9 mouse cellular contexts compared by ENCODE assay signal in genomic region chr4:117323515-117324344, GRCm38 (mm10).
A peak's percentile ranks its signal among the peaks of the same experiment; 100 is the strongest.
DNase-seq lines count a peak whose midpoint lies in the region; ATAC-seq and TF ChIP-seq lines count a peak whose summit lies in the region.
"Had no signal": no experiment of that assay in that cellular context is flagged by ENCODE, and none has a peak within 500 bp of the region (broad histone marks: within the 10 kb centered on the region; RNA-seq: fewer than 3 reads in every experiment).

No protein-coding gene starts in this region.

- intact Hi-C loops in left cerebral cortex, postnatal 36 days (cut with DNase I): loop anchor here (2.0 to 5.0 kb wide), 3 partner anchors 154 to 354 kb away; no protein-coding TSS in a partner anchor

- no peak overlapping the region for H3K9ac ChIP-seq in liver, embryonic 12.5 days
- no peak overlapping the region for H3K9ac ChIP-seq in midbrain, embryonic 12.5 days (replicated peaks)

- no peak for TF ChIP-seq POLR2A in brain, embryonic 14.5 days (IDR thresholded peaks at IDR 0.05; ENCODE audit: borderline replicate concordance, extremely low read depth, insufficient read depth, insufficient read length, poor library complexity, severe bottlenecking)

- 0 out of 2 replicates have a peak, but pooled peaks cover 14% of the 10 kb centered on the region for H3K4me1 ChIP-seq in liver, embryonic 12.5 days
- H3K4me1 ChIP-seq in midbrain, embryonic 12.5 days: peaks cover 11% of the 10 kb centered on the region

- no peak overlapping the region for H3K27ac ChIP-seq in liver, embryonic 12.5 days
- no peak overlapping the region for H3K27ac ChIP-seq in midbrain, embryonic 12.5 days (replicated peaks)

- H3K4me2 ChIP-seq in liver, embryonic 12.5 days: no peak overlapping the region
- H3K4me2 ChIP-seq in midbrain, embryonic 12.5 days (replicated peaks): no peak overlapping the region

- WGBS in liver, embryonic 12.5 days (ENCODE audit: insufficient replicate concordance): 24% methylated on average over 14 of the region's 14 CpGs
- 14% methylated on average over 14 of the region's 14 CpGs for WGBS in midbrain, embryonic 12.5 days

- peaks cover 63% of the 10 kb centered on the region for H3K27me3 ChIP-seq in liver, embryonic 12.5 days (replicated peaks)
- H3K27me3 ChIP-seq in midbrain, embryonic 12.5 days: peaks cover 96% of the 10 kb centered on the region

- peak; percentile 80 for TF ChIP-seq CTCF in brain, embryonic 14.5 days (IDR thresholded peaks at IDR 0.05; ENCODE audit: borderline replicate concordance, extremely low read depth, insufficient read depth, insufficient read length)

- no peak for ATAC-seq in liver, embryonic 12.5 days
- ATAC-seq in frontal cortex, adult (ENCODE audit: low TSS enrichment): peak; percentile 59; the same call in 1 of the 2 replicates
- ATAC-seq in midbrain, embryonic 12.5 days (ENCODE audit: low FRiP score, low read depth): peak; percentile 58; the same call in 1 of the 2 replicates

- H3K4me3 ChIP-seq in liver, embryonic 12.5 days: no peak overlapping the region
- H3K4me3 ChIP-seq in midbrain, embryonic 12.5 days: no peak overlapping the region
- H3K4me3 ChIP-seq: megakaryocyte, embryonic 14.5 days had no signal

- peak; percentile 63 for DNase-seq in liver
- DNase-seq in brain, embryonic 14.5 days (ENCODE audit: low read depth): peak; percentile 66
- DNase-seq in induced T-regulatory cell, adult 2 months (ENCODE audit: low read depth): peak; percentile 42
- DNase-seq in left cerebral cortex, postnatal 36 days (ENCODE audit: low spot score in 2 of 2): peak; percentile 18 to 35
- DNase-seq in testis, postnatal 10 days (ENCODE audit: low spot score): peak; percentile 80

- H3K9me3 ChIP-seq in liver, embryonic 12.5 days (replicated peaks): no peaks in the 10 kb centered on the region
- H3K9me3 ChIP-seq in midbrain, embryonic 12.5 days: no peaks in the 10 kb centered on the region

- no peaks in the 10 kb centered on the region for H3K36me3 ChIP-seq in liver, embryonic 12.5 days
- H3K36me3 ChIP-seq in midbrain, embryonic 12.5 days: no peaks in the 10 kb centered on the region

Comparison
In these comparisons a context has a peak if more than half of its experiments do, and no peak if none do; other contexts are left out.
1. DNase-seq: peak in every context shown above with its lines; median percentile 80 in testis, postnatal 10 days; 66 in brain, embryonic 14.5 days; 63 in liver; 42 in induced T-regulatory cell, adult 2 months; 26 in left cerebral cortex, postnatal 36 days.